Mouse (Mus musculus) stomach, adult 2 months (tissue): ENCODE measurements around the gene Olfr862. TPM values are rescaled to one million over a fixed set of nuclear protein-coding genes. Genes with fewer than 3 reads are reported as not detected.

Source experiments
- polyA plus RNA-seq: library from polyadenylated mRNA; depleted of rRNA; stranded (reverse); fragments of >200 nt; gene quantifications from 2 replicates; pipeline ENCODE4 v1.2.3, GENCODE M21; 2012; rRNA removed

Gene Olfr862
- not detected in 2 replicates for polyA plus RNA-seq

GRCm38 (mm10) chr9:19887904-19888303 lies at the start of gene Olfr862:
Gene Olfr862 (minus strand): TSS chr9:19888004.

GRCm38 (mm10) chr9:19916565-19916964 lies 28.8 kb upstream of the Olfr862 start, which contains the start of gene Olfr77:
Gene Olfr77 (plus strand): TSS chr9:19916865.

GRCm38 (mm10) chr9:19849647-19850046 lies 38.2 kb downstream of the Olfr862 start, which contains the start of gene Olfr860:
Gene Olfr860 (minus strand): TSS chr9:19849747.

Other genes starting within 250 kb of the Olfr862 start
- gene Olfr857, start 178.6 kb downstream of the Olfr862 start, polyA plus RNA-seq, result not detected in 2 replicates
- gene Olfr58, start 107.7 kb downstream of the Olfr862 start, polyA plus RNA-seq, result not detected in 2 replicates
- gene Olfr859, start 83.1 kb downstream of the Olfr862 start, polyA plus RNA-seq, result not detected in 2 replicates
- gene Olfr860, start 38.3 kb downstream of the Olfr862 start, polyA plus RNA-seq, result not detected in 2 replicates
- gene Olfr77, start 28.9 kb upstream of the Olfr862 start, polyA plus RNA-seq, result not detected in 2 replicates
- gene Olfr866, start 140.0 kb upstream of the Olfr862 start, polyA plus RNA-seq, result not detected in 2 replicates
- gene Olfr867, start 169.6 kb upstream of the Olfr862 start, polyA plus RNA-seq, result not detected in 2 replicates
- gene Olfr868, start 210.6 kb upstream of the Olfr862 start, polyA plus RNA-seq, result not detected in 2 replicates
- not detected in 2 replicates for gene Olfr869, start 241.0 kb upstream of the Olfr862 start, polyA plus RNA-seq